Mouse (Mus musculus) right cerebral cortex, postnatal 10 days (tissue): Measurements from ENCODE around the gene Gm8994.
"Not testable (repeated sequence)": the region's sequence is repeated elsewhere in the genome, so short reads cannot be mapped to it uniquely, and the experiment has no call there.

Experiments
- DNase-seq, 2 experiments: peaks; one replicate each; pipeline ENCODE4 v3.0.0; 2021; ENCODE audit warnings: low spot score in 2 of 2

Gene Gm8994

DNA sequence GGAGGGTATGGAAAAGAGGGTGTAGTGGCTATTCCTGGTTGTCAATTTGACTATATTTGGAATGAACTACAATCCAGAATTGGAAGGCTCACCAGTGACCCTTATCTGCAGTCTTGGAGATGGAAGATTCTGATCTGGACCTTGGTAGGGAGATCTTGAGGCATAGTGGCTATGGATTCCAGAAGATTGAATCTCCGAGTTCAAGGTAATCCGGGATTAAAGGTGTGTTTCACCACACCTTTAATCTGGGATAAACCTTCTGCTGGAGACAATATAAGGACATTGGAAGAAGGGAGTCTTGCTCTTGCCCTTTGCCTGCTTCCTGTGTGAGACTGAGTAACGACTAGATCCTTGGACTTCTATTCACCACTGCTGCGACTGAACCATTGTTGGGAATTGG, at the start of gene Gm8994:
Gene Gm8994, plus strand, starts transcription at position 301 of the 400 bp plus-strand sequence.
- not testable (repeated sequence) for DNase-seq

DNA sequence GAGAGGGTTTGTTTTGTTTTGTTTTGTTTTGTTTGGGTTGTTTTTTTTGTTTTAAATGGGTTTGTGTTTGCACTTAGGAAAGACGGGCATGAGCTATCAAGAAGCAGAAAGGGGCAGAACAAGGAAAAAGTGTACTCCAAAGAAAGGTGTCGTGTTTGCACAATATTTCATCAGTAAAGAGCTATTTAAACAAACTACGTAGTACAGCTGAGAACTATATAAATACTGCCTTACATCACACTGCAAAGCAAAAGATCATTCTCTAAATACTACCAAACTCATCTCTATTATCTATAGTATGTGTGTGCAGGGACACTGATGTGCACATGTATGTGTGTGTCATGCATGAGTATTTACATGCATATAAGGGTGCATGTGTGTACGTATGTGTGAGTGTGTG, 49.7 kb upstream of the Gm8994 start:
- DNase-seq, result no peak

DNA sequence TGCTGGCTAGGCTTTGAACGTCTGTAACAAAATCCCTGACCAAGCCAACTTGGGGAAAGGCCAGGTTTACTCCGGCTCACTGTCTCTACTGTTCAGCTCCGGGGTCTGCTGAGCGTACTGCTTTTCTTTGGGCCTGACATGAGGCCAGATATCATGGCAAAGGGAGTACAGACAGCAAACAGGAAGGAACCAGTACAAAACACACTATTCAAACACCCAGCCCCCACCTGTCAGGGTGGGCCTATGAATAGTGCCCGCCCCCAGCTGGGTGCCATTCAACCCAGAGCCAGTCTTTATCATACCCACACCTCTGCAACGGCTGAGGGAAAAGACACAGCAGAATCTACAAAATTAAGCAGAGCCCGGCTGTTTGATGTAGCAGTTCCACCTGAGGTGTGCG, 42.8 kb upstream of the Gm8994 start:
- DNase-seq, result no peak

DNA sequence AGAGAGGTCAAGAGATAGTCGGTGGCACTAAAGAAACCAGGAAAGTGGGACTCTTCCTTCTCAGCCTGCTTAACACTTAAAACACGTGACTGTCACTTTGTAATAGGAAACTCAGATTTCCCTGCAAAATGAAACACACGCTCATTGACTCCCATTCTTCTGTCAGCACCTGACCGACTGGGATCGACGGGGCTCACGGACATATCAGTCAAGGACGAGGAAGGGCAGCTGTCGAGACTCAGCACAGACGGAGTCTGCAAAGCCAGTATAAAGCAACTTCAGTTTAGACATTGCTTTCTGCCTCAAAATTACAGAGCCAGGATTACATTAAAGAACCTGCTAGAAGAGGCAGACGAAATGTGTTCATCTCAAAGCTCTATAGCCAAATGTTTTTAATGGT, 41.2 kb upstream of the Gm8994 start:
- no peak for DNase-seq

DNA sequence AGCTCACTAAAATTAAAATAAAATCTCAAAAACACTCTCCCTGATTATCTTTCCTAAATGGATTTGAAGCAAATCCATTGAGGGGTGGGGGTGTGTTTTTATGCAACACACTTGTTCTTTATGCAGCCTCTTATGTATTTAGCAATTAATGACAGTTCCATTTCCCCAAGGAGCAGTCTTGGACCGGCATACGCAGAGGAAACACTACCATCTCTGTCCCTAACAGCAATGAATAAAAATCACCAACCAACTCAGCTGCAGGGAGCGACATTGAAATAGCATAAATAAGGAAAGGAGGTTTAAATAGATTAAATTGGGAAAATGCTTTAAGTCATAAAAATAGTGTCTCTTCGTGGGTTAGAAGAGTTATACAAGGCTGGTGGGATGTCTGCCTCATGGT, 40.8 kb upstream of the Gm8994 start:
- DNase-seq, result no peak

DNA sequence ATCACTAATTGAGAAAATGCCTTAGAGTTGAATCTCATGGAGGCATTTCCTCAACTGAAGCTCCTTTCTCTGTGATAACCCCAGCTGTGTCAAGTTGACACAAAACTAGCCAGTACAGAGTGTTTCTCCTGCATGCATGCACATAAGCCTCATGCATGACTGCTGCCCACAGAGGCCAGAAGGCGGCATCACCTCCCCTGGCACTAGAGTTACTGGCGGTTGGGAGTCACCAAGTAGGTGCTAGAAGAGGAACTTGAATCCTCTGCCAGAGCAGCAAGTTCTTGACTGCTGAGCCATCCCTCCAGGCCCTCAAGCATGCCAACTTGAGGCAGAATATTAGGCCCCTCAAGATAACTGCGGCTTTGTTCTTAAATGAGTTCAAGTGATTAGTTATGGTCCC, 35.9 kb upstream of the Gm8994 start:
- peak in 1 of 2 experiments; percentile 9 for DNase-seq

DNA sequence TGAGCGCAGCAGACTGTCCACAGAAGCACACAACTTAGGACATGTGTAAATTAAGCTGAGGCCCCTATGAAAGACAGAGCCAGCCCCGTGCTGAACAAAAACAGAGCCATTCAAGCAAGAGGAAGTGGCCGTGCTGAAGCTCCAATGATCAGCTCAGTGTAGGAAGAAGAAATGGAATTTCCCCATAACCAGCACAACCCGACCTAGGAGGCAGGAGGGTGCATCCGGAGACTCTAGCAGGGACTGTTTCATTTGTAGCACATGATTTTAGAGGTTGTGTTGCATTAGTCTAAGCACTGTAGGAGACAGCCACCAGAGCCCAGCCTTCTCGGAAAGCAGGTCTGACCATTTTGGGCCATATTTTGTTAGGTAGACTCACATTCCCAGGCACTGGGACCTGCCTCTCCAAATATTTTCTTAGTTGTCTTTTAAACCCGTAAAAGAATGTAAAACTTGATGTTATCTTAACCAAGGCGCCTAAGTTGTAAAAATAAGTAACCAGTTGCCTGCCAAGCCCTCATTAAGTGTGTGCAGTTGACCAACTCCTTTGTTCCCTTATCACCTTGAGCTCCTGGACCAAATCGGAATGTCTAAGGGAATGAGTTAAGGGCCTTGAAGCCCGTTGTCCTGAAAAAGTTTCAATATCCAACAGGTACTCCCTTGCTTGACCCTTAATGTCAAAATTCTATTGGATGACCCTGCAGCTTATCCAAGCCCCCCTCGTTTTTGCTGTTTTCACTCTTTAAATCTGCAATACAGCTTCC, 35.2 kb upstream of the Gm8994 start:
- DNase-seq, result no peak

DNA sequence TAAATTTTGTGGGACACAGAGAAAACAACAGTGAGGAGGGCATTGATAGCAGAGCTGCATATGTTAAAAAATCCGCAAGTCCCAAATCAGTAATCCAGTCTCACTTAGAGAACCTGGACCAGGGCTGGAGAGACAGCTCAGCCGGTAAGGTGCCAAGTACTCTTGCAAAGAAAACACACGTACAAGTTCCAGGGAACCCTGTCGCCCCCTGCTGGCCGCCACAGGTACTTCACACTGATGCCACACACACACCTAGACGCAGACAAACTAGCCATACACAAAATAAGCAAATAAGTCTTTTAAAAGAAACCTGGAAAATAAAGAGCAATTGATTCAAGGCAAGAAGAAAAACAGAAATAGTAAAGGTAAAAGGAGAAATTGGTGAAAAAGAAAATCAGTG, 33.6 kb upstream of the Gm8994 start:
- DNase-seq, result no peak

DNA sequence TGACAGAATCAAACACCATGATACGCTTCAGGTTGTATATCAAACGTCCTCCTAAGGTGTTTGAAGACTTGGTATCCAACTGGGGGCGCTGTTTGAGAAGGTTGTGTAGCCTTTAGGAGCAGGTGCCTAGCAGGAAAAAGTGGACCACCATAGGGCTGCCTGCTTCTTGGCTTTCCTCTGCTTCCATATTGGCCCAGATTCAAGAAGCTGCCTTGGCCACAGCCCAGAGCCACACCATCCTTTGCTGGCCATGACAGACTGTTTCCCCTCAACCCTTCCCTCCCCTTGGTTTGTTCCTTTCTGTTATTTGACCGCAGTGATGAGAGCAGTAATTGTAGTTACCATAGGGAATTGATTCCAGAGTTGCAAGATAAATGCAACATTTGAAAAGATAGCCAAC, 31.5 kb upstream of the Gm8994 start:
- DNase-seq, result peak; percentile 35 to 44

DNA sequence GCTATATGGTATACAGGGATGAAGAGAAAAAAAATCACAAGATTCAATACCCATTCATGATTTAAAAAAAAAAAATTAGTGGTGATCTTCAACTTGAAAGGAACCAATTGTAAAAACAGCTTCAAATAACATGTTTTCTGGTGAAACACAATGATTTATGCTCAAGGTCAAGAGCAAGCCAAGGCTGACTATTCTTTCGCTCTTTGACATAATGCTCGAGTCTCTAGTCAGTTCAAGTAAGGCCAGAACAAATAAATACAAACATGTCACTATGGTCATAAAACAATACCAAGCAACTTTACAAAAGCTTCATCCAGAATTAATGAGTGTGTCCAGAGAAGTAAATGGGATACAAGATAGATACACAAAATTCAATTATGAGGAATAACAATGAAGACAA, 31.1 kb upstream of the Gm8994 start:
- DNase-seq, result no peak

DNA sequence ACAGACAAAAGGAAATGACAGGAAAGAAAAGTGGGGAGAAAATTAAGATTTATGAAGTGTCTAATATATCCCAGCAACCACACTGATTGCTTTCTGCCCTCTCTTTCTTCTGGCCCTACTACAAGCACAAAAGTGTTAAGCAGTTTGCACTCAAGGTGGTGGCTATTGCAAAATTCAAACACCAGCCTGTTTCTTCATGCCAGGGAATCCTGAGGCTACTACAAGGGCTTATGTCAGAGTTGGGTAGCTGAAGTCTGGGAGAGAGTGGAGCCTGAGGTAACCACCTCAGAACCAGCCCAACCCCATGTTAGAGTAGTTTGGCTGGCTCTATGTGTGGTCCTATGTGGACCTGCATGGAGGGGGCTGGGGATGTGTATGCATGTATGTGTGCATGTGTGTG, 23.8 kb upstream of the Gm8994 start:
- no peak for DNase-seq

DNA sequence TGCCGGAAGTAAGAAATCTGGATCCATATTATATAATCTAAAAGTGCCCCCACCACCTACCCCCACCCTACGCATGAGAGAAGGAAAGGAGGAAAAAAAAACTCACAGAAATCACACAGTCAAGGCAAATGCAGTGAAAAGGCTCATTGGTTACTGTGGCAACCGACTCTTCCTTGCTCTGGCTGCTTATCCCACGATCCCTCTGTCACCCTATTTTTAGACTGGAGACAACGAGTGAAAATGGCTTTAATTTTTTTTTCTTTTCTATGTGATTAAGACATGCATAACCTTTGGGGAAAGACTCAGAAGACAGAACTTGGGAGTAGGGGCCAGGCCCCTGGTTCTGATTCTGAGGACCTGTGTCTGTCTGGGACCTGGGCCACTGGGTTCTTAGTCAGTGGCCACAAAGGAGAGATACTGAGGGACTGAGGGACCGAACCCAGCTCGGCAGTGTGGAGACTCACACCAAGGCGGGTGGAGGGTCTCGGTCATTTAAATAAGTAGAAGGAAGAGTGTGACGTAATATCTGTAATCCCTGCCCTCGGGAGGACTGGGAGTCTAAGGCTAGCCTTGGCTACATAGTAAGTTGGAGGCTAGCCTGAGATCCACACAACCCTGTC, 22.9 kb upstream of the Gm8994 start:
- DNase-seq, result peak; percentile 64 to 87

DNA sequence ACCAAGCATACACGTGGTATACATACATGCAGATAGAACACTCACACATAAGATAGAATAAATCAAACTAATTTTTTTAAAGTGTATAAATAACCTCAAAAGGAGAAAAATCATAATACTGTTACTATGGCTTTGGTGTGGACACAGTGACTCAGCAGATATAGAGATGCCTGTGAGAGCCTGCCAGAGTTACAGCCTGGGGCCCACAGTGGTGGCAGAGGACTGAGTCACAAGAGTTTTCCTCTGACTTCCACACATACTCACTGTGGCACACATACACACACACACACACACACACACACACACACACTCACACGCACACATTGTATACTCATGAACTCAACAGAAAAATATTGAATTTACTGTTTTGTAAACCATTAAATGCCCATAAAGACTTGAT, 17.9 kb upstream of the Gm8994 start:
- no peak for DNase-seq

DNA sequence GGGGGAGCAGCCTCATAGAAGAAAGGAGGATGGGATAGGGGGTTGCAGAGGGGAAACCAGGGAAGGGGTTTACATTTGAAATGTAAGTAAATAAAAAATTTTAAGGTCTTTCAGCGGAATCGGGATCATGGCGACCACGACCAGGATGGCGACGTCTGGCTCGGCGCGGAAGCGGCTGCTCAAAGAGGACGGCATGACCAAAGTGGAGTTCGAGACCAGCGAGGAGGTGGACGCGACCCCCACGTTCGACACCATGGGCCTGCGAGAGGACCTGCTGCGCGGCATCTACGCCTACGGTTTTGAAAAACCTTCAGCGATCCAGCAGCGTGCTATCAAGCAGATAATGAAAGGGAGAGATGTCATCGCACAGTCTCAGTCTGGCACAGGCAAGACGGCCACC, 1.1 kb downstream of the Gm8994 start:
- not testable (repeated sequence) for DNase-seq

DNA sequence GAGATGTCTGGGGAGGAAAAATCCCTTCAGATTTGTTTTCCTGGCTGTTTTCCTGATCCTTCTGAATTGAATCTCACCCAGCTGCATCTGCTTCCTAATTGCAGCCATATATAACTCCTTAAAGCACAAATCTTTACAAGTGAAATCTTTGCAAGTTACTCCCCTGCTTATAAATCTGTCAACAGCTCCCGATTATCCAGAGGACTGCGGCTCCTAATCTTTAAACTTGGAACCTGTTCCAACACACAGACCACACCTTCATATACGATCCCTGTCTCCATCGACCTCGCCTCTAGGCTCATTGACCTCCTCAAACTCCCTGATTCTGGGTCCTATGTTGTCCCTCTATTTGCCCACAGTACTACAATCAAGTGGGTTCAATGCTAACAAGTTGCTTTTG, 13.3 kb downstream of the Gm8994 start:
- peak in 1 of 2 experiments; percentile 26 for DNase-seq

DNA sequence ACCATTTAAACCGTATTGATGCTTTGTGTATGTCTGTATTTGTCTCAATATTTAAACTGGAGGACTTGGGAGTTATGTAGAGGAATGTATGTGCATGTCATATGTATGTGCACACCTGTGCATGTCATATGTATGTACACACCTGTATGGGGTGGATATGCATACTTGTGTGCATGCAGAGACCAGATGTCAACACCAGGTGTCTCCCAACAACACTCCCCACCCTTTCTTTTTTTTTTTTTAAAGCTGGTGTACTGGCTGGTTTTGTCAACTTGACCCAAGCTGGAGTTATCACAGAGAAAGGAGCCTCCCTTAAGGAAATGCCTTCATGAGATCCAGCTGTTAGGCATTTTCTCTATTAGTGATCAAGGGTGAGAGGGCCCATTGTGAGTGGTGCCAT, 13.8 kb downstream of the Gm8994 start:
- DNase-seq, result no peak

DNA sequence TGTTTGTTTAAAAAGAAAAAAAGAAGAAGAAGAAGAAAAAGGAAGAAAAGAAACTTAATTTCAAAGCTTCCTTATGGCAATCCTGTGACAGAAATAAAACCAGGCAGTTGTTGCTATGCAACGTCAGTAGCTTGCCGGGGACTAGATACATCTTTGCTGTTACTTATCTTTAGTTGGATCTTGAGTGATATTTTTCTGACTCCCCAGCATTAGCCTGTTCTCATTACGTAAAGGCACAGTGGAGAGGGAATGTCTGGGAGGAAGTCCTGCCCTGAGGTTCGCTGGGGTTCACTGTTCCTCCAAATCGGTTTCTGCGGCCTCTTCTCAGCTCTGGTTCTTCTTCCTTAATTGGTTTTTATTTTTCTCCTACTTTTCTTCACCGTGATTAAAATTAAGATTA, 16.5 kb downstream of the Gm8994 start:
- DNase-seq, result peak in 1 of 2 experiments; percentile 69

DNA sequence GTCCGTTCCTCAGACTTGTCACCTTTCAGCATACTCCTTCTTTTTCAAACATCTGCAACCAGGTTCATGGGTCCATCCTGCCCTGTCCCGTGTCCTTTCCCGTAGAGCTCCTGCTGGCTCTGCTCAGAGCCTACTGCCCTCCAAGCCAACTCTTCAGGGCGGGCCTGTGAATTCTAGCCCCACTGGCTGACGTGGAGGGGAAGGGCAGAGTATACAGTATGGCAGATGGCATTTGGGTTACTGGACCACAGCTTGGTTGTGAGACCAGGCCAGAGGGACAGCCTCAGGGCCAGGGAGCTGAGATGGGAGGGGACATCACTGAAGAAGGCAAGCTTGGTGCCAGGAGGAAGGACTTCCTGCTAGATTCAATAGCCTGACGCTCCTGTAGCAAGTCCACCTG, 17.7 kb downstream of the Gm8994 start:
- peak in 1 of 2 experiments; percentile 20 for DNase-seq

DNA sequence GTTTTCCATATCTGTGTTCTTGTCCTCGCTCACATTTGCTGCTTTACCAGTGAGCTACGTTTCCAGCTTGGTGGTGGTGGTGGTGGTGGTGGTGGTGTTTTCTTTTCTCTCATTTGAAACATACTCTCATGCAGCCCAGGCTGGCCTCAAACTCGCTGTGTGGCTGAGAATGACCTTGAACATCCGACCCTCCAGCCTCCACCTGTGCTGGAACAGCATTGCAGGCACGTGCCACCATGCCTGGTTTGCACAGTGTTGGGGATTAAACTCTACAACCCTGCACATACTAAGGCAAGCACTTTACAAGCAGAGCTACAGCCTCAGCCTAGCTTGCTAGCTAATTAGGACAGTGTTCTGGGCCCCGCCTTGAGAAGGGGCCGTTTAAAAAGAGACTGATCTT, 18.3 kb downstream of the Gm8994 start:
- peak in 1 of 2 experiments; percentile 17 for DNase-seq

DNA sequence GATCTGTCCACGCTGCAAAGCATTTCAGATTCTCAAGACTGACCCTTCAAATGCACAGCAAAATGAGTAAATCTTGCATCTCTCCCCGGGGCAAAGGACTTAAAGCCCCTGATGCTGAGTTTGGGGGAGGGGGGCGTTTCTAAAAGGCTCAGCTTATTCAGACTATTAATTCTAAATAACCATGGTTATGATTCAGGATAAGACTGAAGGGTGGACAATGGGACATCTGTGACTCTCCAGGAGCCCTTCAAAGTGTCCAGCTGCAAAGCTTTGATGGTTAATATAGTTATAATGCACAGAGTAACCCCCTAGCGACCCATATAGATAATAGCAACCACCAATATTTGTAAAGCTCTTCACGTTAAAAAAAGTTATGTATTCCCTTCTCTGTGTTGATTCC, 19.7 kb downstream of the Gm8994 start:
- peak in 1 of 2 experiments; percentile 11 for DNase-seq

DNA sequence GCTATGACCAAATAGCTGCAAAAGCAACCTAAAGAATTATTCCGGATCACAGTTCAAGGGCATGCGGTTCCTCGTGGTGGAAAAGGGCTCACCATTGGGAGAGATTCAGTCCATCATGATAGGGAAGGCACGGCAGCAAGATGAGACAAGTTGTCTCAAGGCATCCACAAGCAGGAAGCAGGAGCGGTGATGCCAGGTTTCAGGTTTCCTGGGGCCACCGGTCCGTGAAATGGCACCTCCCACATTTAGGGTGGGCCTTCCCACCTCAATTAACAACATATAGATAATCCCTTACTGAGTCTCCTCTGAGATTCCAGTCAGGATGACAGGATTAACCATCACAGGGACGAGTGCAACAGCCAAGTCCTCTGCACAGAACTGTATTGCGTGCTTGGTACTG, 20.3 kb downstream of the Gm8994 start:
- no peak for DNase-seq

DNA sequence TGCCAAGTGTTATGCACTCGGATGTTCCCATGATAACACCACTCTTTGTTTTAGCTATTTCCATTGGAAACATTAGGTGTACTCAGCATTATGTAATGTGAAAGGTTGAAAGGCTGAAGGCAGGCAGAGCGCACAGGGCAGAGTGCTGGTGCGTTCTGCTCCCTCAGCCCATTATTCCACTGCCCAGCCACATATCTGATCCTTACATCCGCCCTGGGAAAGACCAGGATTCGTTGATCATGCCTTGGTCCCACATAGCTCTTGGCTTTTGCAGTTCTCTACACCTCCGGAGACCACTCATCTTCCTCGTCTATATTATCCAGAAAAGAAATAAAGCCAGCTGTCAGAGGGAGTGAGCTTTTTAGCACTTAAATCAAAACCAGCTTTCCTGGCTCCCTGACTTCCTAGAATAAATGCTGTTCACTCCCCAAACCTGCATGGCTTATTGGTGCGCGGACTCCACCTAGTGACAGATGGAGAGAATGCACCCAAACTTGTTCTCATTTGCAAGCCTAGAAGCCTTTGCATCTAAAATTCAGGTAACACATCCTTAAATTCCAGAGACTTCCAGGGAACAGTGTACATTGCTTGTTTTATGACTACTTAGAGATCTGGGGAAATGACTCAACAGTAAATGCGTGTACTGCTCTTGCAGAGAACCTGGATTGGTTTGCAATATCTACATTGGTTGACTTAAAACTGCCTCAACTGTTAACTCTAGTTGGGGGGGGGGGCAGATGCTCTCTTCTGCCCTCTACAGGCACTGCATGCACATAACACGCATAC, 26.3 kb downstream of the Gm8994 start:
- DNase-seq, result peak; percentile 90 to 93

DNA sequence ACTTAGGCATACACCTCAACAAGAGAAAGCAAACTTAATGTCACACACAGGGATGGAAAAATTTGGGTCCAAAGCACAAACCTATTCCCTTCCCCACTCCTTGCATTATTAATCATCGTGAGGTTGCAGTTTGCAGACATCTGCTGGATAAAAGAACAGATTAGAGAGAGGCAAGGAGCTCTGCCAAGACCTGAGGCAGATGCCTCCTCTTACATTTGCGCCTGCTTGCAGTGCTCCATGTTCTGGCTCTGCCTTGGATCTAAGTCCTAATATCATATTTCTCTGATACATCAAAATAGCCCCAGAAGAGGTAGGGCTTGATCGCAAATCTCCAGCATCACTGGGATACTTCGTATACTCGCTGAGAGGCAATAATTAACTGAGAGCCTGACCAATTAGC, 31.1 kb downstream of the Gm8994 start:
- DNase-seq, result no peak
